Mouse (Mus musculus): ENCODE data around the gene Elf1. TPM values are rescaled to one million over a fixed set of nuclear protein-coding genes. Genes with fewer than 3 reads are reported as not detected.
A peak's percentile ranks its signal among the peaks of the same experiment; 100 is the strongest.

Gene Elf1
- 153 to 230 TPM (median 169 TPM) in 3 replicates for total RNA-seq (2017)

DNA sequence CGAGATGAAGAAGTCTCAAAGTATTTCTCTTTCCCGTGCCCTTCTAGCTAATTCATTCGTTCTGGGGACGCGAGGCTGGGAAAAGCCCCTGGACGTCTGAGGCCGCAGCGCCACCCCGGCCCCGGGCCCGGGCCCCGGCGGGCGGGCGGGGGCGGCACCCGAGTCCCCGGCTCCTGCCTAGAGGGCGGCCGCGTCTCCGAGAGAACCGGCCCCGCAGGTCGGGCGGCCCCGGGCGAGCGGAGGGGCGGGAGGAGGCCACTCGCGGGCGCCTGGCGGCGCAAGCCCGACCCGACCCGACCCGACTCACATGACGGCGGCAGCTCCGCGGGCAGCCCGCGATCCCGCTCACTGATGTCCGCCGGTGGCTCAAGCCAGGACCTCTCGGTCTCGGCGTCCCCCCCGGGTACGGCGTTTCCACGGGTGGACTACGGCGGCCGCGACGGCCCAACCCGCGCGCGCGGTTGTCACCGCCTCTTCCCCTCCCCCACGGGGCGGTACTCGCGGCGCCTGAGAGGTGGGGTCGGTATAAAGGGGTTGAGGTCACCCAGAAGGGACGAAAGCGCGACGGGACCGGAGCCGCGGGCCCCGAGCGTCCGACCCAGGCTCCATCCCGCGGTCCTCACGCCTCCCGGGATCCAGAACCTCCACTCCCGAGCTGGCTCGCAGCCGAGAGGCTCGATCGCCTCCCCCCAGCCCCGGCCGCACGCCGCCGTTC is at the start of gene Elf1:
Elf1 (plus strand) TSS at position 571 of the 715 bp plus-strand sequence.
- peak; percentile 51 for ATAC-seq (replicated peaks; ENCODE audit: insufficient number of reproducible peaks, low FRiP score, low TSS enrichment, poor library complexity, severe bottlenecking)

GRCm38 (mm10) chr14:79434068-79434467 is 46.9 kb upstream of the Elf1 start:
- no peak for ATAC-seq (replicated peaks; ENCODE audit: insufficient number of reproducible peaks, low FRiP score, low TSS enrichment, poor library complexity, severe bottlenecking)

DNA sequence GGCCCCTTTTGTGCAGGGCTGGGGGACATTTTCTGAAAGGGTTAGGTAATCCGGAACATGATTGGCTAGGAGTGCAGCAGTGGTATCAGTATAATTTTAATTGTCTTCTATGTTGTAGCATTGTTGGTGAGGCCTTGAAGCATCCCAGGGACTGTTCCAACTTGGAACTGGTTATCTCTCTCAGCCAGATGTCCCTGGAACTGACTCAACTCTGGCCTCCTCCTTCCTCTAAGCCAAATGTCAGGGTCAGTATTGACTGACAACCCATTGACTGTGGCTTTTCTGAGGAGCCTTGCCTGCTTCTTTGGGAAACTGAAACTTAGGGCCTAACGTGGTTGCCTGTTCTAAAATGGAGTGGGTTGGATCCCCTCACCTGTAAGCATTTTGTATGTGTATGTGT is 40.3 kb upstream of the Elf1 start:
- no peak for ATAC-seq (replicated peaks; ENCODE audit: insufficient number of reproducible peaks, low FRiP score, low TSS enrichment, poor library complexity, severe bottlenecking)

DNA sequence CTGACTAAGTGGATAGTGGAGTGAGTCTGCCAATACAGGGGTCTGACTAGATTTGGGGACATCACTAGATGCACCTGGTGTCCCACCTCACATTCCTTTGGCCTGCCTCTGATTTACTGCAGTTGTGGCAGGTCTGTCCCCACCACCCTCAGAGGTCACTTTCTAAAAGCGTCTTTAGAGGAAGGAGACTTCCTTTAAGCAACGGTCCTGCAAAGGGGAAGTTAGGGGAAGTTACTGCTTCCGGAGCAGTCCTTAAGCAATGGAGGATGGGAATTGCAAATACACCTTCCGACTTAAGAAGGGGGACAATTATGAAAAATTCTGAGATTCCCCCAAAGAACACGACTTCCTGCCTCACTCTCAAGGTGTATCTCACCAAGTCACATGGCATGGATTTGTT is 39.6 kb upstream of the Elf1 start:
- peak; percentile 94 for ATAC-seq (replicated peaks; ENCODE audit: insufficient number of reproducible peaks, low FRiP score, low TSS enrichment, poor library complexity, severe bottlenecking)

DNA sequence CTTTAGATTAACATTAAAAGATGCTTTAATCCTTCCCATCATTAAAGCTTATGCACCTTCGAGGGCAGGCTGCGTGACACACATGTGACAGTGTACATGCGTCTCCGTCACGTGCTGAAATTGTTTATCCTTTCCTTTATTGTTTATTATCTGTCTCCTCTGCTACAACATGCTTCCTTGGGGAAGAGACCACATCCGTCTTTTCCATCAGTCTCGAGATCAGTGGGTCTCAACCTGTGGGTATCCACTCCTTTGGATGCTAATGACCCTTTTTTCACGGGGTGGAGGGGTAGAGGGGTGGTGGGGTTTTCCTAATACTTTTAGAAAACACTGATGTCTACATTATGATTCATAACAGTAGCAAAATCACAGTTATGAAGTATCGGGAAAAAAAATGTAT is 36.4 kb upstream of the Elf1 start:
- no peak for ATAC-seq (replicated peaks; ENCODE audit: insufficient number of reproducible peaks, low FRiP score, low TSS enrichment, poor library complexity, severe bottlenecking)

- no peak for ATAC-seq (replicated peaks; ENCODE audit: insufficient number of reproducible peaks, low FRiP score, low TSS enrichment, poor library complexity, severe bottlenecking)
These were observed 35.9 kb upstream of the Elf1 start for GRCm38 (mm10) chr14:79445055-79445620.

- peak; percentile 94 for ATAC-seq (replicated peaks; ENCODE audit: insufficient number of reproducible peaks, low FRiP score, low TSS enrichment, poor library complexity, severe bottlenecking)
These were observed 29.1 kb upstream of the Elf1 start, which contains the start of gene Kbtbd6 for GRCm38 (mm10) chr14:79451681-79452590. TSS of gene Kbtbd6 (plus strand) at chr14:79451835.

GRCm38 (mm10) chr14:79452591-79452934 is 28.4 kb upstream of the Elf1 start:
- ATAC-seq (replicated peaks; ENCODE audit: insufficient number of reproducible peaks, low FRiP score, low TSS enrichment, poor library complexity, severe bottlenecking): 0 out of 2 replicates have a peak, but pooled peaks have one; percentile 19

- ATAC-seq (replicated peaks; ENCODE audit: insufficient number of reproducible peaks, low FRiP score, low TSS enrichment, poor library complexity, severe bottlenecking): no peak
These were observed 20.6 kb upstream of the Elf1 start for GRCm38 (mm10) chr14:79460401-79460800.

GRCm38 (mm10) chr14:79460988-79461387 is 20.0 kb upstream of the Elf1 start:
- ATAC-seq (replicated peaks; ENCODE audit: insufficient number of reproducible peaks, low FRiP score, low TSS enrichment, poor library complexity, severe bottlenecking): 0 out of 2 replicates have a peak, but pooled peaks have one; percentile 47

- ATAC-seq (replicated peaks; ENCODE audit: insufficient number of reproducible peaks, low FRiP score, low TSS enrichment, poor library complexity, severe bottlenecking): no peak
These were observed 15.4 kb upstream of the Elf1 start for GRCm38 (mm10) chr14:79465623-79466022.

GRCm38 (mm10) chr14:79467621-79468020 is 13.4 kb upstream of the Elf1 start:
- ATAC-seq (replicated peaks; ENCODE audit: insufficient number of reproducible peaks, low FRiP score, low TSS enrichment, poor library complexity, severe bottlenecking): no peak

DNA sequence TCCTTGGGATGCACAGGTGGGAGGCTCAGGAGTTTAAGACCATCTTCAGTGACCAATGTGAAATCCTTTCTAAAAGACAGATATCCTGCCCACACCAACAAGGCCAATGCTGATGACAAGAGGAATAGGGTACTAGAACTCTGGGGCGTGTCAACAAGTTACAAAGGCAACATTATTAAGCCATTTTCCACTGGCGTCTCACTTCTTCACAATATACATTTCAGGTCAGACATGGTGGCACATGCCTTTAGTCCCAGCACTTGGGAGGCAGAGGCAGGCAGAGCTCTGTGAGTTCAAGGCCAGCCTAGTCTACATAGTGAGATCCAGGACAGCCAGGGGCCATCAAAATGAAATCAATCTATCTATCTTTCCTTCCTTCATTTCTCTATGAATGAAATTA is 7.6 kb upstream of the Elf1 start:
- ATAC-seq (replicated peaks; ENCODE audit: insufficient number of reproducible peaks, low FRiP score, low TSS enrichment, poor library complexity, severe bottlenecking): no peak

- ATAC-seq (replicated peaks; ENCODE audit: insufficient number of reproducible peaks, low FRiP score, low TSS enrichment, poor library complexity, severe bottlenecking): peak; percentile 76
These were observed 551 bp downstream of the Elf1 start, which contains the start of gene Wbp4 for GRCm38 (mm10) chr14:79481339-79482151. TSS of gene Wbp4 (minus strand) at chr14:79481520.

GRCm38 (mm10) chr14:79482251-79482661 is 1.3 kb downstream of the Elf1 start:
- ATAC-seq (replicated peaks; ENCODE audit: insufficient number of reproducible peaks, low FRiP score, low TSS enrichment, poor library complexity, severe bottlenecking): no peak

DNA sequence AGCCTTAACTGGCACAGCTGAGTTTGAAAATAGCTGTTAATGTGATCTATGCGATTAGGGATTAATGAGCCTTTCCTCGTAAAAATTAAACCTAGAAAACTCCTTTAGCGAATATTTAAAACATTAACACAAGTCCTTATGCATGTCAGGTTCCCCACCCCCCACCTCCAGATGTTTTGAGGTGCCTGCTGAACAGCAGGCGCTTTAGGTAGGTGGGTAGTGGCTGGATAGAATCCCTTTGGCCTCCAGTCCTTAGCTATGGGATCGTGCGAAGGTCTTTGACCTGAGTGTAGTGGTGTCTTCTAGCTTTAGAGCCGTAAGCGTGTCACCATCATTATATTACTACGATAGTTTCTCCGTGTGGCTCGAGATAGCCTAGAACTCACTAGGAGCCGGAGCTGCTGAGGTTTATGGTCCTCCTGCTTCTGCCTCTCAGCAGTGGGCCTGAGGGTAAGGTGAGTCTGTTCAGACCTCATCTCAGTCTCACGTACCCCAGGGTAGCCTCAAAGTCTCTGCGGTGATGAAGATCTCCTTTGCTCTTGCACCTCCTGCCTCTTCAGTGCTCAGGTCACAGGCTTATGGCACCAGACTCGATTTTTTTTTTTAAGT is 1.9 kb downstream of the Elf1 start:
- ATAC-seq (replicated peaks; ENCODE audit: insufficient number of reproducible peaks, low FRiP score, low TSS enrichment, poor library complexity, severe bottlenecking): no peak

DNA sequence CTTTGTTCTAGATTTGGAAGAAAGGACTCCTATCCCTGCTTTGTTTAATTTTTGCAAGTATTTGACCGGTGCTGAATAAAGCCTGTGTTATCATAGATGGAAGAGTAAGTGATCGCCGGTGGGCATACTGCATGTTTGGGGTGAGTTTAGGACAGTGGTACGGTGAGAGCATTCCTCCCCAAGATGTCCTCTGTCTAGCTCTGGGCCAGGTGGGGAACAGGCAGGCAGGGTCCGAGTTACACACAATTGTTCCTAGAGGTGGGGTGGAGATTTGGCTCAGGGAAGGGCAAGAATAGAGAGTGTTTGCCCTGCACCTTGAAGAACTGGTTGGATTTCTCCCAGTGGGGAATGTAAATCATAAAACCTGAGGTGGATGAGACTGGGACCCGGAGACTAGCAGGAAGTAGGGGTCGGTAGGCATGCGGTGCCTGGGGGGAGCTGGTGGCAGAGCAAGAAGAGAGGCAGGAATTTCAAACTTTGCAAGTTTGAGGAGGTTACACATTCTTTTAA is 2.7 kb downstream of the Elf1 start:
- no peak for ATAC-seq (replicated peaks; ENCODE audit: insufficient number of reproducible peaks, low FRiP score, low TSS enrichment, poor library complexity, severe bottlenecking)

DNA sequence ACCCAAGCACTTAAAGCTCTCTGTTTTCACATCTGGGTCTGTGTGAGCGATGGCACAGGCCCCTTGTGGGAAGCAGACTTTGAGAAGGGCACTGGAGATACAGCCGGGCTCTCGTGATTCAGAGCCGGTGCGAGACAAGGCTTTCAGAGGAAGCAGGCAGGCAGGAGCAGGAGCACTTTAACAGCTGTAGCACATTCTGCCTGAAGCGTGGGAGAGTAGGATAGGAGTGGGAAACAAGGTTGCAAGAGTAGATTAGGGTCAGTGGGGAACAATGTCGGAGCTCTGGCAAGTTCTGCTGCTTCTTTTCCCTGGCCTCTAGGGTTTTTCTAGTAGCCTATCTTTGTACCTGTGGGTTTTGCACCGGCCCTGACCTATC is 5.6 kb downstream of the Elf1 start:
- ATAC-seq (replicated peaks; ENCODE audit: insufficient number of reproducible peaks, low FRiP score, low TSS enrichment, poor library complexity, severe bottlenecking): no peak

Data from monocyte, adult 5-6 weeks (primary cell).